Comparison of ENCODE assay signal across 22 mouse cellular contexts in genomic region chr4:152090191-152090590, GRCm38 (mm10). TPM values are rescaled to one million over a fixed set of nuclear protein-coding genes. Genes with fewer than 3 reads are reported as not detected.
DNase-seq lines count a peak whose midpoint lies in the region; ATAC-seq and TF ChIP-seq lines count a peak whose summit lies in the region.
"Had no signal": no experiment of that assay in that cellular context is flagged by ENCODE, and none has a peak within 500 bp of the region (broad histone marks: within the 10 kb centered on the region; RNA-seq: fewer than 3 reads in every experiment).

No protein-coding gene starts in this region.

- DNase-seq in heart, adult 9 months (ENCODE audit: low spot score in 2 of 2): no peak
- DNase-seq in left cerebral cortex, adult 2 months (ENCODE audit: extremely low spot score in 1 of 2, low spot score in 2 of 2): no peak
- no peak for DNase-seq in left cerebral cortex, postnatal 14 days (ENCODE audit: low spot score in 2 of 2)
- no peak for DNase-seq in adrenal gland, postnatal 25 days
- DNase-seq: adrenal gland, adult 2 months; adrenal gland, postnatal 36 days; cerebellum, adult 11 months; cerebellum, adult 8-10 months; cerebellum, postnatal 14 days; gastrocnemius, postnatal 25 days; heart, postnatal 4 days had no signal

- H3K4me1 ChIP-seq in heart, embryonic 14.5 days (ENCODE audit: control insufficient read depth in 2 of 2, insufficient read depth in 2 of 2, low read length in 2 of 2): peaks cover 21 to 28% of the 10 kb centered on the region in 2 experiments
- peaks cover 5% of the 10 kb centered on the region; the same call in 1 of the 2 replicates for H3K4me1 ChIP-seq in cortical plate, adult 2 months (ENCODE audit: control insufficient read depth, insufficient read depth, low read length)

- WGBS in heart, embryonic 14.5 days: 61% methylated on average over 9 of the region's 9 CpGs

- ATAC-seq in heart, embryonic 14.5 days (ENCODE audit: insufficient number of reproducible peaks, insufficient read depth, low FRiP score, low read depth): no peak
- ATAC-seq: forebrain, embryonic 16.5 days; hindbrain, embryonic 16.5 days; inflammation-experienced regulatory T-cells, adult 6 months had no signal

- H3K9me3 ChIP-seq in heart, embryonic 14.5 days (ENCODE audit: control insufficient read depth, low read length): no peaks in the 10 kb centered on the region
- H3K9me3 ChIP-seq: embryonic facial prominence, embryonic 12.5 days; hindbrain, embryonic 12.5 days had no signal

- intact Hi-C loops in left cerebral cortex, adult 2 months (cut with DNase I): no loop called here
- intact Hi-C loops in left cerebral cortex, postnatal 14 days (cut with DNase I): no loop called here

- H3K4me2 ChIP-seq in heart, embryonic 14.5 days (ENCODE audit: low read length): no peak overlapping the region
- H3K4me2 ChIP-seq: embryonic facial prominence, embryonic 12.5 days; heart, embryonic 11.5 days; hindbrain, embryonic 12.5 days had no signal

- no peaks in the 10 kb centered on the region for H3K27me3 ChIP-seq in heart, embryonic 14.5 days (ENCODE audit: control insufficient read depth, insufficient read depth, low read length)
- H3K27me3 ChIP-seq: embryonic facial prominence, embryonic 12.5 days had no signal

- no peak for TF ChIP-seq POLR2A in cortical plate, adult 2 months (IDR thresholded peaks at IDR 0.05; ENCODE audit: extremely low read depth, insufficient read depth, low read length)

- no peak overlapping the region for H3K27ac ChIP-seq in heart, embryonic 14.5 days (replicated peaks in 1 of 2; ENCODE audit: control insufficient read depth in 1 of 2, insufficient read depth in 1 of 2, low read depth in 2 of 2, low read length in 2 of 2)
- peak overlapping the region; percentile 45; the same call in 1 of the 2 replicates for H3K27ac ChIP-seq in left cerebral cortex, adult 2 months
- H3K27ac ChIP-seq in cortical plate, adult 2 months (ENCODE audit: insufficient read depth, low read length): no peak overlapping the region
- H3K27ac ChIP-seq: embryonic facial prominence, embryonic 12.5 days; hindbrain, embryonic 12.5 days had no signal

- H3K36me3 ChIP-seq in heart, embryonic 14.5 days (ENCODE audit: control insufficient read depth, insufficient read depth, low read length): no peaks in the 10 kb centered on the region
- H3K36me3 ChIP-seq: hindbrain, embryonic 12.5 days had no signal

- TF ChIP-seq CTCF in left cerebral cortex, adult 2 months (IDR thresholded peaks at IDR 0.05): no peak
- TF ChIP-seq CTCF in cortical plate, adult 2 months (IDR thresholded peaks at IDR 0.05; ENCODE audit: extremely low read depth, insufficient read depth, low read length): no peak

- 0 out of 2 replicates have a peak overlapping the region, but pooled peaks have one; percentile 21 for H3K9ac ChIP-seq in heart, embryonic 14.5 days (ENCODE audit: low read length)
- H3K9ac ChIP-seq: embryonic facial prominence, embryonic 12.5 days; hindbrain, embryonic 12.5 days had no signal

- H3K4me3 ChIP-seq in heart, embryonic 14.5 days (ENCODE audit: control insufficient read depth in 1 of 2, insufficient read depth in 1 of 2, low read depth in 1 of 2, low read length in 2 of 2): no peak overlapping the region
- H3K4me3 ChIP-seq in left cerebral cortex, adult 2 months: 0 out of 2 replicates have a peak overlapping the region, but pooled peaks have one; percentile 4
- H3K4me3 ChIP-seq in cortical plate, adult 2 months (ENCODE audit: insufficient read depth, low read length): 0 out of 2 replicates have a peak overlapping the region, but pooled peaks have one; percentile 8
- H3K4me3 ChIP-seq: embryonic facial prominence, embryonic 12.5 days; hindbrain, embryonic 12.5 days had no signal

RNA-seq across cellular contexts. Expression of gene Plekhg5, which starts 17.9 kb away (rescaled TPM):
- 8.5 and 8.6 TPM in 2 replicates for polyA plus RNA-seq in heart, embryonic 14.5 days (2014; fragmentation: Nextera tagmentation; extraction: Ambion mirVana)
- 100 to 1,000 TPM in 1 of 2 experiments, 10 to 100 TPM in 1; 89.1 to 101 TPM for total RNA-seq in left cerebral cortex, adult 2 months (2021)
- total RNA-seq in left cerebral cortex, postnatal 14 days (2021): 10 to 100 TPM; 74.0 to 84.0 TPM
- 59.9 and 72.3 TPM in 2 replicates for polyA plus RNA-seq in cortical plate, adult 2 months (2012; rRNA removed)
- total RNA-seq in adrenal gland, postnatal 25 days (2021): 12.9 and 15.6 TPM in 2 replicates

RNA-seq across cellular contexts. Expression of gene Tnfrsf25, which starts 25.5 kb away (rescaled TPM):
- polyA plus RNA-seq in heart, embryonic 14.5 days (2014; fragmentation: Nextera tagmentation; extraction: Ambion mirVana): 0.34 and 0.43 TPM in 2 replicates
- total RNA-seq in left cerebral cortex, adult 2 months (2021): 10 to 100 TPM; 16.4 to 28.6 TPM
- total RNA-seq in left cerebral cortex, postnatal 14 days (2021): 10 to 100 TPM in 1 of 2 experiments, 1 to 10 TPM in 1; 6.2 to 16.5 TPM
- 12.7 and 14.7 TPM in 2 replicates for polyA plus RNA-seq in cortical plate, adult 2 months (2012; rRNA removed)
- total RNA-seq in adrenal gland, postnatal 25 days (2021): 1.5 and 2.0 TPM in 2 replicates
- total RNA-seq: common myeloid progenitor, adult 5-6 weeks; granulocyte monocyte progenitor cell, adult 5-6 weeks had no signal
- polyA plus RNA-seq: forebrain, embryonic 11.5 days had no signal

RNA-seq across cellular contexts. Expression of gene Nol9, which starts 51.1 kb away (rescaled TPM):
- 16.2 and 16.8 TPM in 2 replicates for polyA plus RNA-seq in heart, embryonic 14.5 days (2014; fragmentation: Nextera tagmentation; extraction: Ambion mirVana)
- 10 to 100 TPM; 18.2 to 19.2 TPM for total RNA-seq in left cerebral cortex, adult 2 months (2021)
- total RNA-seq in left cerebral cortex, postnatal 14 days (2021): 10 to 100 TPM; 21.3 to 21.9 TPM
- 16.7 and 17.1 TPM in 2 replicates for polyA plus RNA-seq in cortical plate, adult 2 months (2012; rRNA removed)
- 26.6 and 29.1 TPM in 2 replicates for total RNA-seq in adrenal gland, postnatal 25 days (2021)

RNA-seq across cellular contexts. Expression of gene Tas1r1, which starts 51.8 kb away (rescaled TPM):
- polyA plus RNA-seq in heart, embryonic 14.5 days (2014; fragmentation: Nextera tagmentation; extraction: Ambion mirVana): 0.09 and 0.20 TPM in 2 replicates
- under 1 TPM; 0.49 to 0.95 TPM for total RNA-seq in left cerebral cortex, adult 2 months (2021)
- total RNA-seq in left cerebral cortex, postnatal 14 days (2021): under 1 TPM; 0.49 to 0.55 TPM
- polyA plus RNA-seq in cortical plate, adult 2 months (2012; rRNA removed): 0.23 and 0.53 TPM in 2 replicates
- 0.09 TPM in 1 of 2 replicates, not detected in the other for total RNA-seq in adrenal gland, postnatal 25 days (2021)
- total RNA-seq: adrenal gland, postnatal 36 days had no signal
- polyA plus RNA-seq: adrenal gland, adult 2 months; inflammation-experienced regulatory T-cells, adult 6 months had no signal

Comparison
In these comparisons a context has a peak if more than half of its experiments do, and no peak if none do; other contexts are left out.
1. H3K4me3 ChIP-seq: peak in left cerebral cortex, adult 2 months (single experiment) and cortical plate, adult 2 months (single experiment); none in heart, embryonic 14.5 days (0 of 2).